Mouse (Mus musculus) embryo, embryonic 11 days (tissue): ENCODE measurements at regions not wholly inside any gene's neighbourhood (a gene's known extent, or its start where the extent isn't known, plus 50 kb on each side); places are given as distances from the start of the nearest gene placed in this dataset.

Source experiments
- DNase-seq: peaks from one replicate; pipeline ENCODE4 v3.0.0-alpha.2; 2015

DNA sequence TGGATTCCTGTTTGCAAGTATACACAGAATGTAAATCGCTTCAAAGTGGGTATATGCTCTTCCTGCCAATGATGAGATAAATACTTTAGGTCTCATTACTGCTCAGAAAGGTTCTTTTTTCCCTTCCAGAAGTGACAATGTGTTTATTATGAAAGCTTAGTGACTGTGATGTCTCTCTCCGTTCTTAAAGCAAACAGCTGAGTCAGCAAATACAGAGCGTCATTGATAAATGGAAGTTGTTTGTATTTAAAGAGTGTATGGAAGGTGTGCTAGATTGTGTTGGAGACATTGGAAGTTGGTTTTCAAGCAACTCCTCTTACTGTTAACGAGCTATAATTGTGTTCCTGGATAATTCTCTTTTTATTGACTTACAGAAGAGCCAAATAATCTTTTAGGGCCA, 408.0 kb downstream of the Prr30 start:
- DNase-seq, result no peak

DNA sequence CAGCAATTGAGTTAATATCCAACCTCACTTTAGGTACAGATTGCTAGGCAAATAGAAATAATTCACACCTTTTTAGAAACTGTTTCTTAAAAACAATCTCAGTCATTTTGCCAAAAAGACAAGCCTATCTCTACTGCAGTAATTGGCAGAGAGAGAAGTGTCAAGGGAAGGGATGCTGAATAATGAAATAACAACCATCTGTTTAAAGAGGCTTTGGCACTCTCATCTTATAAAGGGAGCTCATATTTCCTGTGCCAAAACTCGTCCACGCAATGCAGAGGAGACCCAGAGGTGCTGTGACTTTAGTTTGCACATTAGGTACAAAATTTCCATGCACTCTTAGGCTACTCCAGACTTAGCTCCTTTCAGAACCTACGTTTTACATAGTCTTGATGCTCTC, 418.2 kb downstream of the Prr30 start:
- DNase-seq, result no peak

DNA sequence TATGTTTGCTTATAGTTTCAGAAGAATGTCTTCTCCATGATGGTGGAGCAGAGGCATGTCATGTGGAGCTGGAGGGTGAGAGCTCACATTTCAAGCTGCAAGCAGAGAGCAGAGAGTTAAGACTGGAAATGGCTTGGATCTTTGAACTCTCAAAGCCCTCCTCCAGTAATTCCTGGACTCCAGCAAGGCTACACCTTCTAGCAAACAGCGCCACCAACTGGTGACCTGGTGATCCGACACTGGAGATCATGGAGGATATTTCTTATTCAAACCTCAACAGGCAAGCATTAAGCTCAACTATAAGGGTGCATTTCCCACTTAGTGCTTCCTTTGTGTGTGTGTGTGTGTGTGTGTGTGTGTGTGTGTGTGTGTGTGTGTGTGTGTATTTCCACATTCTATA, 446.2 kb downstream of the Prr30 start:
- DNase-seq, result peak; percentile 68

DNA sequence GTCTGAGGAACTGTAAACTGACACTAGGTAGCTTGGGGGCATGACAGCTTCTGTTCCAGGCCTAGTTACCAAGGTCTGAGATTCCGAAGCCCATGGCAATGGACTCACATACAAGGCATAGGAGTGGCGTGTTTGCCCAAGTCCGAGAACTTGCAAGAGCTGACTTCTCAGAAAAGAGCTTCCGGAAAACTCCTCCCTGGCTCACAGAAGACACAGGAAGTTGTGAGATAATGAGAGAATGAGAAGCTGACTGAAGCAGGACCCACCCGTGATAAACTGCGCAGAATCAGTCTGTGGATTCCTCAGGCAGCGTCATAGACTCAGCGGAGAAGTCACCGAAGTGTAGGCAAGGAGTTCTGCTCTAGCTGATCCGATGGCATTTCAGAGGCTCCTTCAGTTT, 447.4 kb downstream of the Prr30 start:
- DNase-seq, result no peak

DNA sequence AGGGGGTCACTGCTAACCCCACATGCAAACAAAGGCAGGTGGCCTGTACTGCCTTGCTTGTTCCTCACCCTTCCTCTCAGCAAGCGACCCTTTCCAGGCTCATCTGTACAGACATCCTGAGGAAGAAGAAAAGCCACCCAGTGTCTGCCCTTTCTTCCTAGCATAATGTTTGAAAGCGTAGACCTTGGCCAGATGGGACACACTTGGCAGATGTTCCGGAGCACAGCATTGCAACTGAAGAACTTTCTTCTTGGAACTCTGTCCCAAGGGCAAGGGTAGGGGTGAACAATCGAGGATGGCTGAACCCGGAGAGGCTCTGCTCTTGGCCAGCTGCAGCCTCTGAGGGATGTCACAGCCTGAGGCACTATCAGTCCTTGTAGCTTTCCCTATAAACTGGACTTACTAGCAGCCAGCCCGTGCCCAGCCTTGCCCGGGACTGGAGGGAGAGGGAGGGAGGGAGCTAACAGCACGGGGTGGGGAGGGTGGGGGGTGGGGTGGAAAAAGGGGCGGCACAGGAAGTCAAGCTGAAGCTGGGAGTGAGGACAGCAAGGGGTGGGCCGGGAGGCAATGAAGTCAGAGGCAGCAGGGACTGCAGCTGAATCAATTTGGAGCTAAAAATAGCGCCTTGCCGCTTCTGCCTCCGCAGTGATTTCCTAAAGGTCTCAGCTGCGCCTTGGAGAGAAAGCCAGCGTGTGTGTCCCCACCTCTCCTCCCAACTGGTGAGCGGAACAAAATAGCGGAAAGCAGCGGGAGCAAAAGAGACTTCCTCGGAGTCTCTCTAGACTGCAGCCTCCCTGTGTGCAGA, 450.2 kb downstream of the Prr30 start:
- DNase-seq, result peak; percentile 78

DNA sequence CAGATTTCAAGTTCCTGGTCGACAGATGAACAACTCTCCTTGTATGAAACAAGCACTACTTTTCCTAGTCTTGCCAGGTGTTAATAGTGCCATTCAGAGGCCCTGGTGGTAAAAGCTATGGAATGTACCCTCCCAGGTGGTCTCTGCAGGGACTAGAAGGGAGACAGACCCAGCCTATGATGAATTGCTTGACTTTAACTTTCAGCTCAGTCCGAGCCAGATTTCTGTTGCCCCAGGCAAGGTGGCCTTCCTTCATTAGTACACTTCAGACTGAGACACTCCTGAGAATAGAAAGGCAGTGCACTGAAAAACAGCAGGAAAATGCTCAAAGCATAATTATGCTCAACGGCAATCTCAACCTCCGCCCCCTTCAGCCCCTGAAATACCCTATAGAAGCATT, 450.8 kb upstream of the Klf12 start:
- no peak for DNase-seq

DNA sequence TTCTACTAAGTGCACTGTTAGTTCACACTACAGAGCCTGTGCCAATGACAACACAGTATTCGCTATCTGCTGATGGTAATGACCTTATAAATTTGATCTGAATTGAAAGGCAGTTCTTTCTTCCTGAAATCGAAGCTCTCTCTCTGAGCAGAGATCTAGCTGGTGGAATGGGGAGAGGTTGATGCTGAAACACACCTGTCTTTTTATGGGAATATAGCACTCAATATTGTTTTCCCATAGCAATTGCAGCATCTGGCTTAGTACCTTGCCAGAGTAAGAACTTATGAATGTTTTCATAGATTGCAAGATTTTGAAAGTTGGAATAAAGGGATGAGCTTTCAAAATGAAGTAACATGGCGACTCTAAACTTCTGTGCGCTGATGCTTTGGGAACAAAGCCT, 444.0 kb upstream of the Klf12 start:
- no peak for DNase-seq

DNA sequence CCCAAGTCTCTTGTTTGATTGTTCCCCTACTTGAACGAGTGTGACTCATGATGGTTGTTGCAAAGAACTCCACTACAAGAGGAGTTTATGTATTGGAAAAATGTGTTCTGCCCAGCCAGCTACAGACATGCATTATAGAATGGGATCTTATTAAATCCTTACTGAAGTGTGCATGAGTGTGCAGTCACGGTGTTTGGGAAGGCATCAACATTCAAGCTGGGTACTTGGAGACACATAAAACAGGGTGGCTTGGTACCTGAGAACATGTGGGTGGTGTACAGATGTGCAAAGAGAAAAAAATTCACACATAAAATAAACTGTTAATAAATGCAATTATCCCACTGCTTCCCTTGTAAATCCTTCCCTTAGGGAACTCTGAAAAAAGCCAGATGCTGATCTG, 443.2 kb upstream of the Klf12 start:
- DNase-seq, result no peak

DNA sequence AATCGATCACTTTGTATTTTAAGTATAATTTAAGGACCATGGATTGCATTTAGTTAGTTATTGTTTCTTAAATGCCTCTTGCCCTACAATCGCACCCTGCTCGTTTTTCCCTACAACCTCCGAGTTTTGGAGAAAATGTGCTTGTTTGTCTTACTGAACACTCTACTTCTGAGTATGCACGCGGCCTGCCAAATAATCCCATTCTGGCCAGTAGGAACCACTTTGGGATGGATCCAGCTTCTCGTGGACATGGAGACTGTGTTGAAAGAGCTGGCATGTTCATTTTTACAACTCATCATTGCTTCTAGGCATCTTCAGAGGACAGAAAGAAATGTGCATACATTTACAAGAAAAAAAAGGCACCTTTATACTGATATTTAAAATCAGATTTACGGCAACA, 440.5 kb upstream of the Klf12 start:
- no peak for DNase-seq

DNA sequence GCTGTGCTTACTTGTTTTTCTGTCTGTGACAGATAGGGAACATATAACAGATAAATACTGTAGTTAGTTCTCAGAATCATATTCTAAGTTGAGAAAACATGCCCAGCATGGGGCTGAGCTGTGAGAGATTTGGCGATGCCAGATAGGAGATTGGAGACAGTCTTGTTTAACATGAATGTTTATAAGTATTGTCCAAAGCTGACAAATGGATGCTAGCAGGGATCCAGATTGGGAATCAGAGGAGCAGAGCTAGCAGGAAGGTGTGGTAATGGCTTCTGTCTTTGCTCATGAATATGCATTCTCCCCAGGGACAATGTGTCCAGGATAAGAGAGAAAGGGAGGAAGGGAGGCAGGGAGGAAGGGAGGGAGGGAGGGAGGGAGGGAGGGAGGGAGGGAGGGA, 436.2 kb upstream of the Klf12 start:
- DNase-seq, result no peak

DNA sequence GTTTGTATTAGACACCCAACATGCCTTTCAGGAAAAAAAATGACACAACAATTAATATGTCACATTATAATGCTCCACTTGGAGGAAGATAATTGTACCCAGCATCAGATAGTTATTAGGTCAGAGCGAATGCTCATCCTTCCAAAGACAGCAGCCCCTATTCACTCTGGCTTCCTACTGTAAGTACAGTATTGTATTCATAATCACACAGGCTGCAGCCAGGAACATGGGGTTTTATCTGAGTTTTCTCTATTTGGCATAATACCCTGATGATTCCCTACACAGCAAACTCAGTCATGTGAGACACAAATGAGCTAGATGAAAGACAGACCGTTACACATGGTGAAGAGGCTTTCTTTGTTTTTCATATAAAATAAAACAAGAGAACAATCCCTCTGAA, 430.5 kb upstream of the Klf12 start:
- DNase-seq, result no peak

DNA sequence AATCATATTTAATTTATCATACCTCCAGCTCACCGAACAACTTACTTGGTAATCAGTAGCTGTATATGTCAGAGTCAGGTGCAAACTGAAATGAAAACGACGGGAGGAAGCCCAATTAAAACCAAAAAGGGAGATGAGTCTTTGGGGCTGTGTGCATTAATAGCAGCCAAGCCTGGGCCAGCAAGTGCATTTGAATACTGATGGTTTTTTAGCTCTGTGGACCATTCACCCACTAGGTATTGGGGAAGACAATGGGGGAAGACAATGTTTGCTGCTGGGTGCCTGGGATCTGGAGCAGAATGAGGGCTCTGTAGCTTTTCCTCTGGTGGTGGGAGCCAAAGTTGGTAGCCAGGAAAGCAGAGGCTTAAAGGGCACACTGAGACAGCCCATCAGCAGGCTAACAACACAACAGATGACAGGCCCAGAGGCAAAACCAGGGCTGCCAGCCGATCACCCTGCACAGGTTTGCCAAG, 429.6 kb upstream of the Klf12 start:
- no peak for DNase-seq

DNA sequence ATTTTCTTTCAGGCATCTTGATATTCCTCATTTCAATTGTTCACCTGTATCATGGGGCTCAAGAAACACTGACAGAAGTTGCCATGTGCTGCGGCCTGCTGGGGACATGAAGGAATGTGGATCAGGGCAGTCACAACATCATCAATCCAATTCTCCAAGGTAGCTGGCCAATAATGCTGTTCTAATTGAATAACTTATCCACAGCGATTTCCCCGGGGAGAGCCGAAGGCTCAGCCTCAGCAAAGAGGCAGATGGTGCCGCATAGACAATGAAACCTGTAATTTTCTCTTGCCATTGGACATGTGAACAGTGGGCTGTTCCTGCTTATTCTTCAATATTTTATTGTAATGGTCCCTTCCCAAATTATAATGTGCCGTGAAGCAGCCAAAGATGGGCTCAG, 429.1 kb upstream of the Klf12 start:
- DNase-seq, result peak; percentile 55

DNA sequence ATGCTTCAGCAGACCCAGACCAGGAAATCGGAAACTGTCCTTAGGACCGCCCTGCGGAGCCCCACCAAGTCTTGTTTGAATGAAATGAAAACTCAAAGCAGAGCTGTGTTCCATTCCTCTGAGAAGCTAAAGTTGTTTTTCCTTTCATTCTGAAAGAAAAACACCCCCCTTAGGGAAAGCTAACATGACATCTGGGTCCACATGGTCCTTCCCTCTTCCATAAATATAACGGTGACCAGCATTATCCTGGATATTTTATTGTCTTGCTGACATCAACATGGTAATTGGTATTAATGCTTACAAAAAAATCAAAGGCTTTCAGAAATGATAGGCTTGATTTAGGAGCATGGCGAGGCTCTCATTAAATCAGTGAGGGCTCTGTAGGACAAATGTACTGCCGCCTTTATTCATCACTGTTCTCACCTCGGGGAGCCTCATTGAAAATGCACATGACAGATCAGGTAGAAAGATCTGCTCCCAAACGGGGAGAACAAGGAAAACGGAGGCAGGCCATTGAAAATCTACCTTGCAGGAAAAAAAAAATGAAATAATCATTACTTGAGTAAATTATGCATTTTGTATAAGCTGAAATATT, 381.0 kb upstream of the Klf12 start:
- peak; percentile 16 for DNase-seq

DNA sequence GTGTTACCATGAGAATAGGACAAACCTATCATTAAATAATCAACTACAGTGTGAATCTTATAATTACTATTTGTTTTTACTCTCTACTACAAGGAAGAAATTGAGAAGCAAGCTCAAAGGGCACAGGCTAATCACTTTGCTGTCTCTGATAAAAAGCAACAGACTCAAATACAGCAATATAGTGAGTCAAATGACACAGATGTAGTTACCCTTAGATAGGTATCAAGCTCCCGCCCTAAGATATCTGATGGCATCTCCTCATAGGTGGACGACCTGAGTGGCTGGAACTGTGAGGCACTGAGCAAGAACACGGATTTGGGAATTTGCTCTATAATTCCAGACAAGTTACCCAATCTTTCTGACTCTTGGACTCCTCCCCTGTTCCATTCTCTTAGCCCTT, 379.7 kb upstream of the Klf12 start:
- no peak for DNase-seq

DNA sequence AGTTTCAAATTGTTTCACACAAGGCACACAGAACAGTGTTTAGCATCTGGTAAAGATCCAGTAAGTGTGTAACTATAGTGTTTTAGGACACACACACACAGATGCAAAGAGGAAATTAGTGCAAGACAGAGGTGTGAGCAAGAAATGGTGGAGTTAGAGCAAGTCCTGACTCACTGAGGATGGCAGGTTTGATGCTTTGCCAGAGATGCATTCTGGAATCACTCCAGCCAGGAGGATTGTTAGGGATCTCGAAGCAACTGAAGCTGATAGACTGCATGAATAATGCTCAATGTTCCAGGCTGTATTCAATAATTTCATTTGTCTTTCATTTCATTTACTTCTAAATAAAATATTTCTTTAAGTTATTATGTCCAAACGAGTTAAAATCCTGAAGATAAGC, 357.6 kb upstream of the Klf12 start:
- DNase-seq, result no peak

DNA sequence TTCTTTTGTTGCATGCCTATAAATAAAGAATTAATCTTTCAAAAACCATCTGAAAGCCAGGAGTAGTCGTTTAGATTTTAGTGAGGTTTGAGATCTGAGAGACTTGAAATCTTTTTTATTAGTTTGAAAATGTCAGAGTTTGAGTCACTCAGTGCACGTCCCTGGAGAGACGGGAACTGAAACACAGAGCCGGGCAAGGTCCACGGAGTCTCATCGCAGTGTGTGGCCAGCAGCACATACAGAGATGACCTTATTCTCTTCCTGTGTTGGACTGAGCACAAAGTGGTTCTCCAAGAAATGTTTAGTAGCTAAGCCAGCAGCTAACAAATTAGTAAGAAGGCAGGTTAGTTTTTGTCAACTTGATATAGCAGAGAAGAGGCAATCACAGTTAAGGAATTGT, 350.0 kb upstream of the Klf12 start:
- peak; percentile 4 for DNase-seq

DNA sequence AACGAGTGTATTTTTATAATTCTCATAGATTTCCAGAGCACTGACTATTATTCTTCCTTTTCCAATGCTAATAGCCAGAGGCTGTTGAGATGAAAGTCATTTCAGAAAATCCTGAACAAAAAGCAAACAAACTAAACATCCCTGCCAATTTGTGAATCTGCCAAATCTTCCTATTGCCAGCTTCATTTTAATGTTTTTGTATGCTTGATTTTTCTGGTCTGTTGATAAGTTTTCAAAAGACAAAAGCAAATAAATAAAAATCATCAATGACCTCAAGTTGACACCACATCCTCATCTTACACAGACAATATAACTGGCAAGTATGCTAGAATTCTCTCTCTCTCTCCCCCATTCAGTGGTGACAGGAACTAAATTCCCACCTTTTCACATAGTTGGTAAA, 347.2 kb upstream of the Klf12 start:
- DNase-seq, result no peak

DNA sequence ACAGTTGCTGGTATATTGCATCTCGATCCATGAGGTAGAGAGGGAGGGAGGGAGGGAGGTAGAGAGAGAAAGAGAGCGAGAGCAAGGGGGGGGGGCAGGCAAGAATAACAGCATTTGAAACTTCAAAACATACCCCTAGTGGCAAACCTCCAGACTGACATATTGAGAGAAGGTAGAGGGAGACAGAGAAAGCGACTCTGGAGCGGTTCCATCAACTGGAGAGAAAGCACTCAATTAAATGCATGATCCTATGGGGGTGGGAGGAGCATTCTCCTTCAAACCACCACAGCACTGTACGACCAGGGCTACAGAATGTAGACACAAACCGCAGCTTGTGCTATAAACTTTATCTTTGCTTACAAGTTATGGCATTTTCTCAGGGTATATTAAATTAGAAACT, 345.7 kb upstream of the Klf12 start:
- DNase-seq, result no peak

DNA sequence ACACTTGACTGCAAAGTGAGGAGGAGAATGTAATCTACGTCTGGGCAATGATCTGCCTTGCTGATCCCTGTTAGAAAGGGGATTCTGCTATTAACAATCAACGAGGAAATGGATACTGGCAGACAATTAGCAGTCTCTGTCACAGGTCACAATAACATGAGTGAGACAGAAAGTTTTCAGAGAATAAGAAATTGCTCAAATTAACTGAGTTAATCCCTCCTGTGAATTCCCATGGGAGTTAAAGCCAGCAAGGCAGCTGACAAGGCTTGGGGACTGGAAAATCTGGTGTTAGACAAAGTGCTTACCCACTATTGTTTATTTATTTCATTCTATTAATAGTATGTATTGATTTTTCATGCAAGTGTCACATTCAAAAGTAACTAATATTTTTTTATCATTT, 343.0 kb upstream of the Klf12 start:
- DNase-seq, result no peak

DNA sequence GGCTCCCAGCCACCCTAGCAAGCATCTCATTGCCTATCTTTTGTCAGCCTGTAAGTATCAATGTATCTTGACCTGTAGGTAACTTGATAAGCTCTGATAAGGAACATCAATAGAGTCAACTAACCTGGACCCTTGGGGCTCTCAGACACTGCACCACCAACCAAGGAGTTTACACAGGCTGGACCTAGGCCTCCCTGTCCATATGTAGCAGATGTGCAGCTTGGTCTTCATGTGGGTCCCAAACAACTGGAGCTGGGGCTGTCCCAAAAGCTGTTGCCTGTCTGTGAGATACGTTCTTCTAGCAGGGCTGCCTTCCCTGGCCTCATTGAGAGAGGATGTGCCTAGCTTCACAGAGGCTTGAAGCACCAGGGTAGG, 335.2 kb upstream of the Klf12 start:
- DNase-seq, result no peak

DNA sequence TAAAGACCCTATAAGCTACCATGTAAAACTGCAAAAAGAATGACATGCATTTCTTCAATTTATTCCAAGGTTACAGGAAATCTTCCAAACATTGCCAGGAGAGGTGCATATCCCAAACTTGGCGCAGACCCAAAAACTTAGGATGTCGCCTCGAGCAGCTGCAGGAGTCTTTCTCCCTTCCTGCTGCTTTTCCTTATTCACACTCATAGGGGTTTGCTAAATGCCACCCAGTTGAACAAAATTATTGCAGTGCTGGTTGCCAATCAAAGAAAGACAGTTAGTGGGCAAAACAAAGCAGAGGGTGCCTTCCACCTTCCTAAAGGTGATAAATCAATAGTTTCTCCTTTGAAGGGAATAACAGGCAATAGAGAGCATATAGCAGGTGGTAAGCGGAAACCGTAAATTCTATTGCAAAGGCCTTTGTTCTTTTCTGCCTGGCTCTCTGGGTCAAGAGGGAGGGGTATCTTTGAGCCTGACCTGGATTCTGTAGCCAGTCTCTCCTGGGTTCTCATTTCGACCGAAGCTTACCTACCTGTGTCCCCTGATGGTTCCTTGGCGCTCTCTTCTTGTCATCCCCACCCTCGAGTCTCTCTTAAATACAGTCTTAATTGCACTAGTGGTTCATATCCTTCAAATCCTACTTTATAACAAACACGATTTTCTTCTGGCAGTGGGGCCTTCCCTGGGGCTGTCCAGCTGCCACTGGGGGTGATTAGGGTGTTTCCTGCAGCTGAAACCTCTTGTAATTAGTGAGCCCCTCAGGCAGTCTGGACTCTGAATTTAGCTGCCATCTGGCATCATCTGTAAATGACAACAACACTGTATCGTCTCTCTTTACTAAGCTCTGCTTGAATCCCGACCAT, 334.5 kb upstream of the Klf12 start:
- DNase-seq, result peak; percentile 26

DNA sequence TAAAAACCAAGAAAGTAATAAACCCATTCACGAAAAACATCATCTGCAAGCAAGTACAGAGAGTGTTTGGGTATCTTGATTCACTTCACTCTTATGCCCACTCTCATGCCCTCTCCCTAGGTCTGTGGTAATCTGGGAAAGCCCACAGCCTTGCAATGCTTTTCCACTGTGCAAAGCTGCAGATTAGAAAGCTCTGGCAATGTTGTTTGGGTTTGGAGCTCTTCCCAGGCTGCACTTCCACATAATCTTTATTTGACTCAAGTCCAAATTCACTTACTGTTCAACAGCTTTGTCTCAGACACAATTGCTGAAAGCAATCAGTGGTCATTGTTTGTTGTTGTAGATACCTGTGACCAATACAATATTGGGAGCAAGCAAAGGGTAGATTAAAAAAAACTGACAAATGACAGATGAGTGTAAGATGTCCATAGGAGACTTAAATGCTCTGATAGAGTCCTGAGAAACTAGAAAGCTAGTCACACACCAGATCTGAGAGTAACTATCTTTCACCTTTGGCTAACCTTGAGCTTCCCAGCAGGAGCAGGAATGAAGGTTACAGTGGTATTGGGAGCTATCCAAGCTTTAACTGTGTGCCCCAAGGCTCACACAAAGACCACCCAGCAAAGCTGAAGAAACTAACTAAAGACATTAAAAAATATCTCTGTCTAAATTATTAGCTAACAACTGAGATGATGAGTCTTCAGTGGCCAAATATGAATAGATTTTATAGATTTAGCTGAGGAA, 325.7 kb upstream of the Klf12 start:
- no peak for DNase-seq
